Mouse (Mus musculus) liver, embryonic 16.5 days (tissue): ENCODE measurements around the gene Otub1. TPM values are rescaled to one million over a fixed set of nuclear protein-coding genes. Genes with fewer than 3 reads are reported as not detected.

Experiments
- ATAC-seq: fragments of 200-750 bp; cut with Nextera tagmentation; 2 replicates; pipeline ENCODE4 v1.8.0; 2017; ENCODE audit warnings: low read depth, mild to moderate bottlenecking, moderate number of reproducible peaks, moderate library complexity
- H3K27ac ChIP-seq: fragments of 300-500 bp; sonication (generic); 2 replicates; pipeline ENCODE4 v1.5.1; 2014; ENCODE audit warnings: mild to moderate bottlenecking, low read length
- H3K27me3 ChIP-seq: fragments of 300-500 bp; sonication (generic); 2 replicates; pipeline ENCODE4 v1.6.1; 2014; ENCODE audit warnings: low read depth, low read length, mixed read lengths; ENCODE audit not compliant: control insufficient read depth, insufficient read depth
- H3K36me3 ChIP-seq: fragments of 300-500 bp; sonication (generic); 2 replicates; pipeline ENCODE4 v1.6.1; 2014; ENCODE audit warnings: mild to moderate bottlenecking; ENCODE audit not compliant: control insufficient read depth, insufficient read depth
- H3K4me1 ChIP-seq: fragments of 300-500 bp; sonication (generic); 2 replicates; pipeline ENCODE4 v1.6.1; 2014; ENCODE audit warnings: low read depth, low read length, mixed read lengths; ENCODE audit not compliant: control insufficient read depth
- H3K4me2 ChIP-seq: fragments of 300-500 bp; sonication (generic); 2 replicates; pipeline ENCODE4 v1.6.1; 2014; ENCODE audit warnings: low read depth, low read length, mixed read lengths
- H3K4me3 ChIP-seq: fragments of 300-500 bp; sonication (generic); 2 replicates; pipeline ENCODE4 v1.5.1; 2014; ENCODE audit warnings: low read depth, mild to moderate bottlenecking, low read length
- H3K9ac ChIP-seq: fragments of 300-500 bp; sonication (generic); 2 replicates; pipeline ENCODE4 v1.6.1; 2014; ENCODE audit warnings: low read depth, low read length
- H3K9me3 ChIP-seq: fragments of 300-500 bp; sonication (generic); replicated peaks from 2 replicates; pipeline ENCODE4 v1.6.1; 2016; ENCODE audit warnings: low read length; ENCODE audit not compliant: control insufficient read depth
- WGBS: fragments of 180-500 bp; shearing (Covaris S2); extraction: QIAGEN DNeasy Blood & Tissue Kit; methylation state at CpG from one replicate; pipeline ENCODE4 v1.1.7; 2014; ENCODE audit not compliant: insufficient replicate concordance; 5-methylcytosine and 5-hydroxymethylcytosine counted together
- polyA plus RNA-seq: library from polyadenylated mRNA; unstranded; fragments of >200 nt; fragmentation: Nextera tagmentation; extraction: Ambion mirVana; gene quantifications from 2 replicates; pipeline ENCODE4 v1.2.1, GENCODE M21; 2015

Gene Otub1
- polyA plus RNA-seq, 1 experiment from 2014 or later = 50.9 TPM

DNA sequence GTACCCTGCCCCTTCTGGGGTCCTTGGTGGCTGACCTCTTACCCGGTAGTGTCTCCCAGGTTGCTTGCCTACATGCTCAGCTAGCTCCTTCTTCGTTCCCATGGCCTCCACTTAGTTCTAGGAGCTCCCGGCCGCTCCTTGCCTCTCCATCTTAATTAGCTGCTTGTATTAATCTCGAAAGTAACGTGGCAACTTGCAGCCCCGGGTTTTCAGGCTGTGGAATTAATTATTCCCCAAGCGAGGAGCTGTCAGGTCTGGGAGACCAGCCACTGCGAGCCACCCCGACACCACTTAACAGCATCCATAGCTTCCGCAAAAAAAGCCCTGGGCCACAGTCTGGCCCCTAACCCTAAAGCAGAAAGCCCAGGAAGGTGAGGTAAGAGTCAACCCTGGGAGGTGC, 22.7 kb downstream of the Otub1 start:
- WGBS = 68% methylated on average over 11 of the region's 11 CpGs
- Histone ChIP-seq H3K36me3 (no peaks in the 10 kb centered on the region), H3K4me2 (no peak overlapping the region), H3K27me3 (peaks cover 19% of the 10 kb centered on the region), H3K27ac (no peak overlapping the region), H3K9ac (no peak overlapping the region), H3K9me3 (no peaks in the 10 kb centered on the region), H3K4me3 (no peak overlapping the region), H3K4me1 (peaks cover 5% of the 10 kb centered on the region)
- no peak for ATAC-seq

DNA sequence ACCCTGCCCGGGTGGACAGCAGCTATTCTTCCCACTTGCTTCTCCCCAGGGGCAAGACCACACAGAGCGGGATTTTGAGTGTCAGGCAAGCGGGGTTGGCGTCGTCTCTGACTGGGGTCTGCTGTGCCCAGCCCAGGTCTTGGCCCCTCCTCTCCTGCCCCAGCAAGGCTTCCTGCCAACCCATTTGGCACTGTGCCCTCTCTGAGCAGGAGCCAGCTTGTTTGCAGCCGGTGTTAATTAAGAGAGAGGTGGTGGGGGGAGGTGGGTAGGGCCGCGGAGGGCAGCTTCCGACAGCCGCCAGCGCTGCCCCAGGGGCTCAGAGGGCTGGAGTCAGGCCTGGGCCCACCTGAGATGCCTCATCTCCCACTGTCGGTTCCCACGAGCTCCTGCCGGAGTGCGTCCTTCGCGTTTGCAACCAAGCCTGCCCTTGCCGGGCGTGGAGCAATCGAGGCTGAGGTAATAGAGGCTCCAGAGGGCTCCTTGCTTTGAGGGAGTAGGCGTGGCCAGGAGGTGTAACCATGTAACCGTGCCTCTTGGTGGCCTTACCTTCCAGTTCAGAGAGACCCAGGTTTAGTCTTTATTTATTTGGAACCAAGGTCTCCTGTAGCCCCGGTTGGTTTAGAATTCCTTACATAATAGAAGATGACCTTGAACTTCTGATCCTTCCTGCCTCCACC, 23.7 kb downstream of the Otub1 start:
- H3K9me3 ChIP-seq = no peaks in the 10 kb centered on the region
- no peak for ATAC-seq
- H3K9ac ChIP-seq = no peak overlapping the region
- H3K27ac ChIP-seq = no peak overlapping the region
- H3K4me1 ChIP-seq = peaks cover 5% of the 10 kb centered on the region
- H3K36me3 ChIP-seq = no peaks in the 10 kb centered on the region
- peak overlapping the region; percentile 25; the same call in 1 of the 2 replicates for H3K4me2 ChIP-seq
- WGBS = 14% methylated on average over 23 of the region's 23 CpGs
- H3K27me3 ChIP-seq = peaks cover 19% of the 10 kb centered on the region
- H3K4me3 ChIP-seq = no peak overlapping the region

DNA sequence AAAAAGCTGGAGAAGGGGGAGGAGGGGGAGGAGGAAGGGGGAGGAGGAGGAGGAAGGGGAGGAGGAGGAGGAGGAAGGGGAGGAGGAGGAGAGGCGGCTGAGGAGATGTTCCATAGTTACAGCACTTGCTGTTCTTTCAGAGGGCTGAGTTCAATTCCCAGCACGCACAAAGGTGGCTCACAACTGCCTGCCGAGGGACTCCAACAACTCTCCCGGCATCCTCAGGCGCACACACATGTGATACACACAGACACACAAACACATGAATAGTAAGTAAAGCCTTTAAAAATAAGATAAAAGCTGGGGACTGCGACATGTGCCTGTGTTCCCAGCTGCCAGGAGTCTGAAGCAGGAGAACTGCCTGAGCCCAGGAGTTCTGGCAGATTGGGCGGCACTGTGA, 24.6 kb downstream of the Otub1 start:
- 64% methylated on average over 7 of the region's 7 CpGs for WGBS
- no peak overlapping the region for H3K9ac ChIP-seq

DNA sequence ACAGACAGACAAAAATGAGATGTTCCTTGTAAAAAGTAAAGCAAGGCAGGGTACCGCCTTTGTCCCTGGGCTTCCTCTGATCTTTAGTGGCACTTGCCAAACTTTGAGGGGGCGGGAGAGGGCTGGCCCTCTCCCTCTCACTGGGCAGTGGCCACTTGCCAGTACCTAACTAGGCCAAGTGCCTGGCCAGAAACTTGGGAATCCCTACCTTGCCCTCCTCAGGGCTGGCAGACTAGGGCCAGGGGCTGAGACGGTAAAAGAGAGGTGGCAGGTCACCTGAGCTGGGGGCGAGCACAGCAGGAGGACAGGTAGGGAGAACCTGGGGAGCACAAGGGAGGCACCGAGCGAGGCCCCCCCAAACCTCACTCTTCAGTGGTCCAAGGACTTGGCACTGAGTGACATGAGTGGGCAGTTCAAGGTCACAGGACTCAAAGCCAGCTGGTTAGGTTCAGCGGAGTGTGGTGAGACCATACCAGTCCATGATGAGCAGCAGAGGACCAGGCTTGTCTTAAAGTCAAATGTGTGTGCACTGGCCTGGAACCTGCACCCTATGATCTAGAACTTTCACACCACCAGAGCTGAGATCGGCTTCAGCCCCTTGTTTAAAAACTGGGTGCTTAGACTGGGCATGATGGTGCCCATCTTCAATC, 25.2 kb downstream of the Otub1 start:
- Histone ChIP-seq H3K9me3 (no peaks in the 10 kb centered on the region), H3K36me3 (no peaks in the 10 kb centered on the region), H3K4me1 (peaks cover 5% of the 10 kb centered on the region), H3K4me2 (no peak overlapping the region), H3K27ac (no peak overlapping the region), H3K27me3 (peaks cover 19% of the 10 kb centered on the region), H3K4me3 (no peak overlapping the region), H3K9ac (no peak overlapping the region)
- no peak for ATAC-seq
- WGBS = 68% methylated on average over 8 of the region's 8 CpGs

More for the DNA sequence above, 24.6 kb downstream of the Otub1 start:
- Histone ChIP-seq H3K4me2 (no peak overlapping the region), H3K9me3 (no peaks in the 10 kb centered on the region), H3K36me3 (no peaks in the 10 kb centered on the region), H3K27me3 (peaks cover 19% of the 10 kb centered on the region), H3K4me3 (no peak overlapping the region), H3K4me1 (peaks cover 5% of the 10 kb centered on the region), H3K27ac (no peak overlapping the region)
- no peak for ATAC-seq

DNA sequence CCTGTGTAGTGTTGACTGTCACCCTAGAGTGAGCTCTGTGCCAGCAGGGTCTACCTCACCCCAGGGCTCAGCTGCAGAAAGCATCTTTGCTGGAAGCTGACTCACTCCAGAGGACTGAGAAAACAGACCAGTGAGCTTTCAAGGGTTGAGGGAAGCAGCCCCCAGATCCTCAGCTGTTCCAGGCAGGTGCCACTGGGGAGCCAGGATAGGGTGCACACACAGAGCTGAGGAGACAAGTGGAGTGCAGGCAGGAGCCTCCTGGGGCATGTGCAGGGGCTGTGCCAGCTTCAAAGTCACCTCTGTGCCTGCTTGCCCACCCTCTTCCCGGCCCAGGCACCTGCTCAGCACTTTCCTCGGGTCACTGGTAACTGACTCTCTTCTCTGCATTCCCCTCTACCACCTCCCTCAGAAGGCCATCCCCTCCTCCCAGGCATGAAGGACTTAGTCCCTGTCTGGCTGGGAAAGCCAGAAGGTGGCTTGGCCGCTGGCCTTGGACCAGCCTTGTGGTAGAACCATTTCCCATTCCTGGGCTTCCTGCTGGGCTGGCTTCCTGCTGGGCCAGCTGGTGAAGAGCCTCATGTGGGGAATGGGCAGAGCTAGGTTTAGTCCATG, 27.2 kb downstream of the Otub1 start:
- H3K4me3 ChIP-seq = no peak overlapping the region
- no peak overlapping the region for H3K9ac ChIP-seq
- no peak overlapping the region for H3K4me2 ChIP-seq
- H3K9me3 ChIP-seq = no peaks in the 10 kb centered on the region
- WGBS = 46% methylated on average over 3 of the region's 3 CpGs
- ATAC-seq = no peak
- no peak overlapping the region for H3K27ac ChIP-seq
- peaks cover 5% of the 10 kb centered on the region for H3K4me1 ChIP-seq
- H3K27me3 ChIP-seq = peaks cover 19% of the 10 kb centered on the region
- no peaks in the 10 kb centered on the region for H3K36me3 ChIP-seq

DNA sequence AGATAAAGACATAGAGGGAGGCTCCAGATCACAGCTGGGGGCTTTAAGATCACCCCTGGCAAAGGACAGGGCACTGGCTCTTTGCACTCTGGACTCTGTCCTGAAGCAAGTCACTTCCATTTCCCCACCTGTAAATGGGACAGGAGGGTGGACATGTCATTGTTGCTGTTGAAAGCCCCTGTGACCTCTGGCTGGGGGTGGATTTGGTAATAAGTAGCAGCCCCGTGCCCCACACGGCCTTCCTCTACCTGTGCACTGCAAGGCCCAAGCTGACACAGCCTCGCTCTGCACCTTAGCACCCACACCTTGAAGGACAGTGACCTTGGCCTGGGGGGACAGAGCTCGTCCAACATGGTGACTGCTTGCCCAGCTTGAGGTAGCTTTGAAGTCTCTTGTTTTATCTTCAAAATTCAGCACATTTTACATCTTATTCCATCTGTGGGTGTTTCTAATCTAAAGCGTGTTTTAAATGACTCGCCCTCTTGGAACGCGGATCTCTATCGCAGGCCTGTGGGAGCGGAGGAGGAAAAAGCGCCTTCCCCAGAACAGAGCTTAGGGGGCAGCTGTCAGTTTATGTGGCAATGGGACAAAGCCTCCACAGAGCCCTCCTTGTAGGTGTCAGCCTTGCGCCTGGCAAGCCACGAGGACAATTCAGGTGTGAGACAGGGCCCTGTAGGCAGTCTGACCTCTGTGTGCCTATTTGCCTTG, 28.2 kb downstream of the Otub1 start:
- Histone ChIP-seq H3K36me3 (no peaks in the 10 kb centered on the region), H3K9me3 (no peaks in the 10 kb centered on the region), H3K4me1 (peaks cover 5% of the 10 kb centered on the region), H3K4me3 (no peak overlapping the region), H3K27me3 (peaks cover 15% of the 10 kb centered on the region), H3K27ac (no peak overlapping the region), H3K4me2 (no peak overlapping the region), H3K9ac (no peak overlapping the region)
- 61% methylated on average over 13 of the region's 13 CpGs for WGBS
- peak; percentile 37; the same call in 1 of the 2 replicates for ATAC-seq

DNA sequence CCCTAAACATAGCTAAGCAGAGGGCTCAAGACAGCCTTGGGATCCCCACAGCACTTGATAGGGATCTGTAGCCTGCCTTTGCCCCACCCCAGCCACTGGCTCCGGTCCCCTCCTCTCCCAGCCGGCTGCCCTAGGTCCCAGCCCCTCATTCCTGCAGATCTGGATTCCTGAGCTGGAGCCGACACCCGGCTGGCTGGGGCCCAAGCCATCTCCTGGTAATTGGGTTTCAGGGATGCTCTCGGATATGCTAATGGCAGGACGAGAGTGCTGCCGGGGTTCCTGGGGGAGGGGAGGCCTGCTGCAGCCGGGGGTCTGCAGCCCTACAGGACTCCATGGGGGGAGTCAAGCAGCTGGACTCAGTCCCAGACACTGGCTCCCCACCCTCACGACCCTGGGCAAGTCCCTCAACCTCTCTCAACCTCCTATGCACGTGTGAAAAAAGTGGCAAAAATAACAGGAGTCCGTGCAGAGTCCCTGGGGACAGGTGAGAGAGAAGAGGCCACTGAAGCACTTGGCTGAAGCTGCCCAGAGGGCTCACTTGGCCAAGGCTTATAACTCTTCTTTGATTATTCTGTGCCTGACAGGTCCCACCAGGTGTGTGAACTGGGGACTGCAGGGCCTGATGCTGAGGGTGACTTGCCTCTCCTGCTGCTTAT, 29.9 kb downstream of the Otub1 start:
- Histone ChIP-seq H3K4me2 (no peak overlapping the region), H3K36me3 (no peaks in the 10 kb centered on the region), H3K9me3 (no peaks in the 10 kb centered on the region), H3K9ac (no peak overlapping the region), H3K4me1 (peaks cover 2% of the 10 kb centered on the region; the same call in 1 of the 2 replicates), H3K27me3 (peaks cover 4% of the 10 kb centered on the region; the same call in 1 of the 2 replicates), H3K27ac (no peak overlapping the region), H3K4me3 (no peak overlapping the region)
- WGBS = 38% methylated on average over 11 of the region's 11 CpGs
- no peak for ATAC-seq

DNA sequence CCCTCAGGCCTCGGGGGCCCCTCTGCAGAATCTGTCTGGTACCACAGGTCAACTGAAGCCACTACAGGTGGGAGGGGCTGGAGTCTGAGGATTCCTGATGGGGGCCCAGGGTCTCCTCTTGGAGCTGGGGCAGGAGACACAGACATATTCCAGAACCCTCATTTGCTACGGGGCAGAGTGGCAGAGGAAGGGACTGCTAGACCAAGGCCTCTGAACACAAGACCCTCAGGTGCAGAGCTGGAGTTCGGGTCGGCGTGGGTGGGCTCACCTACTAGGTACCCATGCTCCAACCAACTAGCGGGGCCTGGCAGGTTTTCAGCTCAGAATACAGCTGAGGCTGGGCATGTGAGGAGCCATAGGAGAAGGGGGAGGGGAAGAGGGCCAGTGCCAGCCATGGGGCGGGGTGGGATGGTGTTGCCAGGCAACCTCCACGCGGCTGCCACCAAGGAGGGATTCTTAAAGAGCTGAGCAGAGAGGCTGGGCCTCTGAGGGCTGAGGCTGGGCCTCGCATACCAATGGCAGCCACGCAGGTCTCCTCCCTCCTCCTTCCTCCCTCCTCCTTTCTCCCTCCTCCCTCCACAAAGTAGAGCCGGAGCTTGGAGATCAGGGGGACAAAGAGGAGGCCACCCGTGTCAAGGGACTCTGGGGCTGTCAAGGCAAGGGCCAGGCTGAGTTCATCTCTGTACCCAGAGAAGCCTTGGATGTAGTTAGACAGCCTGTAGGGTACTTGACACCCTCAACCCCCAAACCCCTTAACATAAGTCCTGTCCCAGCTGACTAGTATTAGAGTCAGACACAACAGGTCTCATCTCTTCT, 33.9 kb downstream of the Otub1 start:
- Histone ChIP-seq H3K27me3 (peaks cover 11% of the 10 kb centered on the region), H3K9ac (no peak overlapping the region), H3K27ac (no peak overlapping the region), H3K9me3 (no peaks in the 10 kb centered on the region), H3K4me1 (peaks cover 2% of the 10 kb centered on the region; the same call in 1 of the 2 replicates), H3K4me3 (no peak overlapping the region), H3K4me2 (no peak overlapping the region), H3K36me3 (no peaks in the 10 kb centered on the region)
- ATAC-seq = no peak; the same call in 1 of the 2 replicates
- 30% methylated on average over 13 of the region's 13 CpGs for WGBS
